Mouse (Mus musculus) midbrain, embryonic 13.5 days (tissue): ENCODE data around the gene Lzts3. TPM values are rescaled to one million over a fixed set of nuclear protein-coding genes. Genes with fewer than 3 reads are reported as not detected.

Experiments
- ATAC-seq: fragments of 200-750 bp; cut with Nextera tagmentation; 2 replicates; pipeline ENCODE4 v1.8.0; 2017; ENCODE audit warnings: mild to moderate bottlenecking, moderate TSS enrichment, moderate library complexity
- H3K27ac ChIP-seq: fragments of 300-500 bp; sonication (generic); 2 replicates; pipeline ENCODE4 v1.5.1; 2015; ENCODE audit warnings: inconsistent platforms, mild to moderate bottlenecking, moderate library complexity
- H3K27me3 ChIP-seq: fragments of 300-500 bp; sonication (generic); 2 replicates; pipeline ENCODE4 v1.6.1; 2015; ENCODE audit warnings: mild to moderate bottlenecking, inconsistent platforms
- H3K36me3 ChIP-seq: fragments of 300-500 bp; sonication (generic); 2 replicates; pipeline ENCODE4 v1.6.1; 2015; ENCODE audit warnings: mild to moderate bottlenecking, inconsistent platforms
- H3K4me1 ChIP-seq: fragments of 300-500 bp; sonication (generic); replicated peaks from 2 replicates; pipeline ENCODE4 v1.6.1; 2015; ENCODE audit warnings: inconsistent platforms
- H3K4me2 ChIP-seq: fragments of 300-500 bp; sonication (generic); replicated peaks from 2 replicates; pipeline ENCODE4 v1.6.1; 2015; ENCODE audit warnings: moderate library complexity, mild to moderate bottlenecking, inconsistent platforms
- H3K4me3 ChIP-seq: fragments of 300-500 bp; sonication (generic); replicated peaks from 2 replicates; pipeline ENCODE4 v1.5.1; 2015; ENCODE audit warnings: mild to moderate bottlenecking, inconsistent platforms
- H3K9ac ChIP-seq: fragments of 300-500 bp; sonication (generic); replicated peaks from 2 replicates; pipeline ENCODE4 v1.6.1; 2015; ENCODE audit warnings: mild to moderate bottlenecking, inconsistent platforms
- H3K9me3 ChIP-seq: fragments of 300-500 bp; sonication (generic); 2 replicates; pipeline ENCODE4 v1.6.1; 2016; ENCODE audit warnings: mild to moderate bottlenecking, inconsistent platforms
- WGBS: fragments of 180-500 bp; shearing (Covaris S2); methylation state at CpG from one replicate; pipeline ENCODE4 v1.1.7; 2015; 5-methylcytosine and 5-hydroxymethylcytosine counted together
- polyA plus RNA-seq: library from polyadenylated mRNA; unstranded; fragments of >200 nt; fragmentation: Nextera tagmentation; extraction: Ambion mirVana; gene quantifications from 2 replicates; pipeline ENCODE4 v1.2.1, GENCODE M21; 2015

The Lzts3 gene
- polyA plus RNA-seq, 1 experiment from 2014 or later: 9.2 TPM

DNA sequence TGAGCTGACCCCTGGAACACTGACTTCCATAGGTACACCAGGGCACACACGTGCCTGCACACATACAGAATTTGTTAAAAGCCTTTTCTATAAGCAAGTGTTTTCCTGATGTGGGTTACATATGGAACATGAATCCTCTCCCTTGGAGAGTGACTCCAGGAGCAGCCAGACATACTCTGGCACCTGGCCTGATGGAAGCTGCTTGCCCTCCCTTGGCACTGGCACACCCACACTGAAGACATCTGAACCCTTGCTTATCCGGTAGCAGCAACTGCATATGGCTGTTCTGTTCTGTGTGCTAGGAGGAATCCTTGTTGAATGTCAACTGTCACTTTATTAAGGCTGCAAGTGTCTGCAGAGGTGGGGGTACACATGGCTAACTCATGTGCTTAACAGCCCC, 51.6 kb downstream of the Lzts3 start:
- H3K9ac ChIP-seq: no peak overlapping the region
- H3K36me3 ChIP-seq: peaks cover 53% of the 10 kb centered on the region
- H3K4me1 ChIP-seq: no peaks in the 10 kb centered on the region
- no peak overlapping the region for H3K27ac ChIP-seq
- ATAC-seq: no peak
- 88% methylated on average over 2 of the region's 2 CpGs for WGBS
- no peak overlapping the region for H3K4me3 ChIP-seq
- H3K9me3 ChIP-seq: no peaks in the 10 kb centered on the region
- H3K4me2 ChIP-seq: no peak overlapping the region
- H3K27me3 ChIP-seq: no peaks in the 10 kb centered on the region

DNA sequence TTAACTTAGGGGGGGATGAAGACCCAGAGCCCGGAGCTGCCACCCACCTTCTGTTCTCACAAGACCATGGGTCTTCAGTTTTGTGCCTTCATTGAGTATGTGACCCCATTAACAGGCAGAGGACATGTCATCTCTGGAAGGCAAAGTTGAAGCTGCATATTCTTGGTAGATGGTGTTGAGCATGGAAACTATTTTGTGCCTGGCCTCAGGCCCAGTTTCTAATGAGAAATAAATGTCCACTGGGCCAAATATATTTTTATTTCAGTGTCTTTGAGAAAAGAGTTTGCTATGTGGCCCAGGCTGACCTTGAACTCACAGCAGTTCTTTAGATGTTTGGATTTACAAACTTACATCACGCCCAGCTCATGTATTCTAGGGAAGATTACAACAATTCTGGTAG, 52.8 kb downstream of the Lzts3 start:
- Histone ChIP-seq H3K4me3 (no peak overlapping the region), H3K9me3 (no peaks in the 10 kb centered on the region), H3K4me2 (no peak overlapping the region), H3K27me3 (no peaks in the 10 kb centered on the region), H3K36me3 (peaks cover 40% of the 10 kb centered on the region), H3K4me1 (no peaks in the 10 kb centered on the region), H3K9ac (no peak overlapping the region), H3K27ac (no peak overlapping the region)
- WGBS: 95% methylated on average over 2 of the region's 2 CpGs
- no peak for ATAC-seq

DNA sequence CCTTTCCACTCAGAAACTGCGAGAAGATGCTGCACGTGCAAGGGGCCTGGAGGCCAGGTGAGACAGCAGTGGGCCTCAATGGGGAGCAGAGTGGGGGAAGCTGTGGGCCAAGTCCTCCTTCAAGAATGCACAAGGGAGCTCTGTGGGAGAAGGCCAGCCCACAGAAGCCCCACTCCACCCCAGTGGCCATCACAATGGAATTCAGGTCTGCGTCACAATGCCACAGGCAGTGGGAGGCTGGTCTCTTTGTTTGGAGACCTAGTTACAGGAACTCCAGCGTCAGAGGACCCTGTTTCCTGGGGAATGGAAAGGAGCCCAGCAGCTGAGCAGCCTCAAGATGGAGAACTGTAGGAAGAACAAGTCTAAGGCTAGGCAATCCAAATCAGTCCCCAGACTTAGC, 53.4 kb downstream of the Lzts3 start:
- Histone ChIP-seq H3K9me3 (no peaks in the 10 kb centered on the region), H3K27ac (no peak overlapping the region), H3K4me1 (no peaks in the 10 kb centered on the region), H3K9ac (no peak overlapping the region), H3K4me2 (no peak overlapping the region), H3K27me3 (0 out of 2 replicates have a peak, but pooled peaks cover 1% of the 10 kb centered on the region), H3K4me3 (no peak overlapping the region), H3K36me3 (peaks cover 35% of the 10 kb centered on the region)
- ATAC-seq: no peak
- 54% methylated on average over 4 of the region's 4 CpGs for WGBS

DNA sequence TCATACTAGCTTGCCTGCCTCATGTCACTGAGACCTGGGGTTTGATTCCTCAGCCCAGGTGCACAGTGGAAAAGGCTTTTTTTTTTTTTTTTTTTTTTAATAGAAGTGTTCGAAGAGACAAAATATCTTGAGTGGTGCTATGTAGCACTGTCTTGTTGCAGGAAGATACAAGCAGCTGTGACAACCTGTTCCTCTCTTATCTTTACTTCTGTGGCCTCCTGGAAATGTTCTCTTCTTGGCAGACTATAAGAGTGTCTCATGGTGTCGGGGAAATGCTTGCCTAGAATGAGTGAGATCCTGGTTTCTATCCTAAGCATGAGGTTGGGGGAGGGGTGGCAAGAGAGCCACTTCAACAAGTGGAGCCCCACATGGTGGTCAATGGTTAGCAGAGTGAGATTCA, 54.2 kb downstream of the Lzts3 start:
- Histone ChIP-seq H3K4me2 (no peak overlapping the region), H3K27me3 (peaks cover 9% of the 10 kb centered on the region; the same call in 1 of the 2 replicates), H3K27ac (no peak overlapping the region), H3K4me1 (no peaks in the 10 kb centered on the region), H3K4me3 (no peak overlapping the region), H3K36me3 (peaks cover 32% of the 10 kb centered on the region), H3K9me3 (no peaks in the 10 kb centered on the region), H3K9ac (no peak overlapping the region)
- ATAC-seq: no peak
- 82% methylated on average over 2 of the region's 2 CpGs for WGBS

DNA sequence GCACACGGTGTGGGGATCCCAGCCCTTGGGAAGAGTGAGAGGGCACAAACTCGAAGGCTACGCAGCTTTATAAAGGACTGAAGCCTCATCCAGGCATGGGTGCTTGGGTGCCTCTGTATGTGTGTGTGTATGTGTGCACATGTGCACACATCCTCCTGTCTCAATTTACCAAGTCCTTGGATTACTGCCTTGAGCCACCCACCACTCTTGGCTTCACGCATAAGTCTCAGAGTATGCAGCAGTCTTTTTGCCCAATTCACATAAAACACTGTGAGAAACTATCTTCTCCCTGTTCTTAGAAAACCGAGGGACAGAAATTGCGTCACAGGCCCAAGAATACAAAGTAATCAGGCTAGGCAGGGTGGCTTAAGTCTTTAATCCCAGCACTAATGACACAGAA, 56.6 kb downstream of the Lzts3 start:
- Histone ChIP-seq H3K9me3 (no peaks in the 10 kb centered on the region), H3K27me3 (peaks cover 32% of the 10 kb centered on the region), H3K4me3 (no peak overlapping the region), H3K4me1 (peaks cover 2% of the 10 kb centered on the region), H3K36me3 (peaks cover 16% of the 10 kb centered on the region), H3K4me2 (no peak overlapping the region), H3K9ac (no peak overlapping the region), H3K27ac (no peak overlapping the region)
- ATAC-seq: no peak
- 89% methylated on average over 6 of the region's 6 CpGs for WGBS

DNA sequence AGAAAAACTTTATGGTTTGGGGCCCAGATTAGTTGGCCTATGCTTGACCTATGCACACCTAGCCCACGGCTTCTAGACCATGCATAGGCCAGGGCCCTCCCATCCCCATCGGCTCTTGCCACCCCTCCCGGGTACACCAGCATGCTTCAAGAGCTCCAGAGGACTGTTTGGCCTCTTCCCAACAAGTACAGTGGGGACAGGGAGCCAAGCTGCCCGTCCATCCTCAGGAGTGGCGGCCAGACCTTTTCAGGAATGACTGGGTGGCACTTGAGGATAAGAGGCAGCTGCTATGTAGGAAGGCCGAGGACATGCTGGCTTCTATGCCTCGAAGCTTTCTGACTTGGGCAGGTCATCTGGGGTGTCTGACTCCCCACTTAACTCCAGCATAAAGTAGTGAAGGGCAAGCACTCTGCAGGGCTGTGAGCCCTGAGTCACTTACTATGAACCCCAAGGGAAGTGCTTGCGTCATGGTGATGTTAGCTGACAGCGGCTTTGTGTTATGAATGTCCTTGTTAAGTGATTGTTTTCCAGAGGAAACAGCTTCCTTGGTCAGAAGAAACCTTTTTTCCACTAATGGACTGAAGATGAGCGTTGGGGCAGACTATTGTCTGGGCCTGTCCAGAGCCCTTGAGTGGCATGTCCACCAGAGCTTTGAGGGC, 58.6 kb downstream of the Lzts3 start:
- no peak overlapping the region for H3K9ac ChIP-seq
- H3K4me1 ChIP-seq: peaks cover 16% of the 10 kb centered on the region
- no peak overlapping the region for H3K4me2 ChIP-seq
- 79% methylated on average over 10 of the region's 10 CpGs for WGBS
- ATAC-seq: no peak
- H3K9me3 ChIP-seq: no peaks in the 10 kb centered on the region
- H3K27me3 ChIP-seq: peaks cover 52% of the 10 kb centered on the region
- H3K36me3 ChIP-seq: no peaks in the 10 kb centered on the region
- no peak overlapping the region for H3K4me3 ChIP-seq
- H3K27ac ChIP-seq: no peak overlapping the region

Other genes with a start within 250 kb of the Lzts3 start
- gene Cpxm1, start 245.2 kb downstream of the Lzts3 start, polyA plus RNA-seq: 13.6 and 16.4 TPM in 2 replicates
- 0.17 TPM in 2 replicates for gene Gm28372, start 237.6 kb downstream of the Lzts3 start, polyA plus RNA-seq
- 0.46 and 0.58 TPM in 2 replicates for gene 1700020A23Rik, start 237.5 kb downstream of the Lzts3 start, polyA plus RNA-seq
- gene Tmem239, start 236.3 kb downstream of the Lzts3 start, polyA plus RNA-seq: not detected in 2 replicates
- gene Vps16, start 218.5 kb downstream of the Lzts3 start, polyA plus RNA-seq: 112 and 124 TPM in 2 replicates
- gene Pced1a, start 218.1 kb downstream of the Lzts3 start, polyA plus RNA-seq: 10.8 and 11.9 TPM in 2 replicates
- gene Ptpra, start 192.5 kb downstream of the Lzts3 start, polyA plus RNA-seq: 112 and 126 TPM in 2 replicates
- gene Mrps26, start 79.1 kb downstream of the Lzts3 start, polyA plus RNA-seq: 81.9 and 94.9 TPM in 2 replicates
- gene Oxt, start 66.6 kb downstream of the Lzts3 start, polyA plus RNA-seq: not detected in 2 replicates
- gene Avp, start 60.2 kb downstream of the Lzts3 start, polyA plus RNA-seq: 0.88 TPM in 1 of 2 replicates, not detected in the other
- gene Fastkd5, start 12.8 kb downstream of the Lzts3 start, polyA plus RNA-seq: 13.8 and 13.9 TPM in 2 replicates
- gene Ubox5, start 12.8 kb downstream of the Lzts3 start, polyA plus RNA-seq: 12.8 and 13.4 TPM in 2 replicates
- gene Ddrgk1, start 21.9 kb upstream of the Lzts3 start, polyA plus RNA-seq: 60.2 and 62.0 TPM in 2 replicates
- gene Itpa, start 24.8 kb upstream of the Lzts3 start, polyA plus RNA-seq: 155 and 165 TPM in 2 replicates
- 0.46 and 0.61 TPM in 2 replicates for gene Slc4a11, start 54.7 kb upstream of the Lzts3 start, polyA plus RNA-seq